Mouse (Mus musculus): Measurements from ENCODE around the gene Apol10a. TPM values are rescaled to one million over a fixed set of nuclear protein-coding genes. Genes with fewer than 3 reads are reported as not detected.
"Not testable (repeated sequence)": the region's sequence is repeated elsewhere in the genome, so short reads cannot be mapped to it uniquely, and the experiment has no call there.

The Apol10a gene
- total RNA-seq (2021) = not detected

GRCm38 (mm10) chr15:77476693-77477092, at the start of gene Apol10a:
Apol10a (plus strand) TSS chr15:77477047.
- DNase-seq = not testable (repeated sequence)

GRCm38 (mm10) chr15:77428690-77429448, 48.0 kb upstream of the Apol10a start:
- DNase-seq = not testable (repeated sequence)

GRCm38 (mm10) chr15:77444746-77445145, 32.1 kb upstream of the Apol10a start:
- DNase-seq = not testable (repeated sequence)

GRCm38 (mm10) chr15:77445668-77446067, 31.2 kb upstream of the Apol10a start:
- DNase-seq = not testable (repeated sequence)

GRCm38 (mm10) chr15:77447392-77447791, 29.5 kb upstream of the Apol10a start, which contains the start of gene Apol7b:
Apol7b (minus strand) TSS chr15:77447492.
- DNase-seq = not testable (repeated sequence)

GRCm38 (mm10) chr15:77449927-77450326, 26.9 kb upstream of the Apol10a start:
- DNase-seq = peak; percentile 17

GRCm38 (mm10) chr15:77474699-77475390, 2.0 kb upstream of the Apol10a start:
- not testable (repeated sequence) for DNase-seq

- DNase-seq = no peak
Observed at GRCm38 (mm10) chr15:77482140-77482794, 5.4 kb downstream of the Apol10a start.

GRCm38 (mm10) chr15:77493181-77493580, 16.3 kb downstream of the Apol10a start:
- DNase-seq = not testable (repeated sequence)

GRCm38 (mm10) chr15:77494694-77495093, 17.8 kb downstream of the Apol10a start:
- DNase-seq = not testable (repeated sequence)

- not testable (repeated sequence) for DNase-seq
Observed at GRCm38 (mm10) chr15:77507966-77508365, 31.1 kb downstream of the Apol10a start, which contains the start of gene Apol11a. Apol11a (plus strand) TSS chr15:77508271.

- not testable (repeated sequence) for DNase-seq
Observed at GRCm38 (mm10) chr15:77520596-77520995, 43.7 kb downstream of the Apol10a start.

- DNase-seq = peak; percentile 82
Observed at GRCm38 (mm10) chr15:77523186-77523843, 46.5 kb downstream of the Apol10a start.

- DNase-seq = no peak
Observed at GRCm38 (mm10) chr15:77533216-77533615, 56.4 kb downstream of the Apol10a start, which contains the start of gene Apol7c. Apol7c (minus strand) TSS chr15:77533316.

GRCm38 (mm10) chr15:77539221-77539620, 62.4 kb downstream of the Apol10a start:
- DNase-seq = not testable (repeated sequence)

Other genes with a start within 250 kb of the Apol10a start
- gene Rbfox2, start 170.0 kb upstream of the Apol10a start, total RNA-seq (2021) = 100 to 1,000 TPM; 175 to 186 TPM
- gene Apol7a, start 77.9 kb upstream of the Apol10a start, total RNA-seq (2021) = under 1 TPM in 1 of 2 experiments, not detected in 1; 0.12 TPM
- under 1 TPM; 0.21 to 0.23 TPM for gene Apol9a, start 65.9 kb upstream of the Apol10a start, total RNA-seq (2021)
- not detected for gene Apol7b, start 29.6 kb upstream of the Apol10a start, total RNA-seq (2021)
- gene Apol11a, start 31.2 kb downstream of the Apol10a start, total RNA-seq (2021) = not detected
- not detected for gene Apol7c, start 56.3 kb downstream of the Apol10a start, total RNA-seq (2021)
- not detected for gene 1700025B11Rik, start 84.8 kb downstream of the Apol10a start, total RNA-seq (2021)
- not detected for gene Apol10b, start 119.1 kb downstream of the Apol10a start, total RNA-seq (2021)
- gene Gm36245, start 122.2 kb downstream of the Apol10a start, total RNA-seq (2021) = not detected
- under 1 TPM; 0.29 to 0.41 TPM for gene Apol11b, start 166.2 kb downstream of the Apol10a start, total RNA-seq (2021)
- gene Apol7e, start 221.8 kb downstream of the Apol10a start, total RNA-seq (2021) = under 1 TPM in 1 of 2 experiments, not detected in 1; 0.12 TPM

Measured in heart, postnatal 4 days (tissue).